Mouse (Mus musculus): ENCODE data around the gene Nup85.

- no peak for TF ChIP-seq GATA1 (IDR thresholded peaks at IDR 0.05; ENCODE audit: borderline replicate concordance, low read length)
- TF ChIP-seq FLI1 (IDR thresholded peaks at IDR 0.05; ENCODE audit: low read length) = no peak
These were observed 51.6 kb downstream of the Nup85 start for GRCm38 (mm10) chr11:115615875-115616274.

Data from megakaryocyte, embryonic 14.5 days (primary cell).